Mouse (Mus musculus): ENCODE results near the gene Nrxn2. TPM values are rescaled to one million over a fixed set of nuclear protein-coding genes. Genes with fewer than 3 reads are reported as not detected.

Gene Nrxn2
- total RNA-seq, 2 experiments from 2014 or later: 399 to 414 TPM

GRCm38 (mm10) chr19:6519483-6519882 lies 101.0 kb downstream of the Nrxn2 start:
- no peak for DNase-seq

- DNase-seq: no peak
These were observed 103.1 kb downstream of the Nrxn2 start for GRCm38 (mm10) chr19:6521630-6522029.

DNA sequence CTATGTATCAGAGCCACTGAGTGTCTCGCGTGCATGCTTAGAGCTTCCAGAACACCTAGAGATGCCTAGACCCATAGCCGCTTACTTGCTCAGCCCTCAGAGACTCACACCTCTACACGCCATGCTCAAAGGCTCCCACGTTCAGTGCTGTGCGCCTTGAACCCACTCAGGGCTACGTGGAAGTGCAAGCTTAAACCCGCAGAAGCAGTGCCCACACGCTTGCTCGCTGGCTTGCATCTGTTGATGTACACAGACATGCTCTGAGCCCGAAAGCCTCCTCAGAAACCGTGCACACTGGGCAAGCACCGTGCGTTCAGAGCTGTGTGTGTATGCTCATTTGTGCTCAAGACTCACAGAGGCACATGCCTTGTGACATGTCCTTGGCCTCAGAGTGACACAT lies 103.8 kb downstream of the Nrxn2 start:
- DNase-seq: no peak

- DNase-seq: no peak
These were observed 106.5 kb downstream of the Nrxn2 start for GRCm38 (mm10) chr19:6525023-6525422.

DNA sequence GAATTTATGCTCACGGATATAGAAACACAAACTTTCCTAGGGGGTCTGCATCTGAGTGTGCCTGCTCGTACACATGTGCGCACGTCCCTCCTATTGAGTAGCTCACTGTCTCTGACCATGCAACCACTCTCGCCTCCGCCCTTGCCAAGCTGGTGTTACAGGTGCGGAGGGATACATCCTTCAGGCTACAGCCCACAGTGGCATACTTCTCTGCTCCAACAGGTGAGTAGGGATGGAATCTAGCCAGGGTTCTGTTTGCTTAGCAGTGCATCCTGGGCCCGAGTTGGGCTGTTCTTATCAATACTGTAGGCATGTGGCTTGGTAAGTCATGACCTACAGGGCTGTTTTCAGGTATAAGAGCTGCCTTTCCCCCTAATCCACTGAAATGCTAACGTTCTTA lies 107.5 kb downstream of the Nrxn2 start:
- no peak for DNase-seq

- DNase-seq: no peak
These were observed 108.9 kb downstream of the Nrxn2 start for GRCm38 (mm10) chr19:6527439-6527838.

DNA sequence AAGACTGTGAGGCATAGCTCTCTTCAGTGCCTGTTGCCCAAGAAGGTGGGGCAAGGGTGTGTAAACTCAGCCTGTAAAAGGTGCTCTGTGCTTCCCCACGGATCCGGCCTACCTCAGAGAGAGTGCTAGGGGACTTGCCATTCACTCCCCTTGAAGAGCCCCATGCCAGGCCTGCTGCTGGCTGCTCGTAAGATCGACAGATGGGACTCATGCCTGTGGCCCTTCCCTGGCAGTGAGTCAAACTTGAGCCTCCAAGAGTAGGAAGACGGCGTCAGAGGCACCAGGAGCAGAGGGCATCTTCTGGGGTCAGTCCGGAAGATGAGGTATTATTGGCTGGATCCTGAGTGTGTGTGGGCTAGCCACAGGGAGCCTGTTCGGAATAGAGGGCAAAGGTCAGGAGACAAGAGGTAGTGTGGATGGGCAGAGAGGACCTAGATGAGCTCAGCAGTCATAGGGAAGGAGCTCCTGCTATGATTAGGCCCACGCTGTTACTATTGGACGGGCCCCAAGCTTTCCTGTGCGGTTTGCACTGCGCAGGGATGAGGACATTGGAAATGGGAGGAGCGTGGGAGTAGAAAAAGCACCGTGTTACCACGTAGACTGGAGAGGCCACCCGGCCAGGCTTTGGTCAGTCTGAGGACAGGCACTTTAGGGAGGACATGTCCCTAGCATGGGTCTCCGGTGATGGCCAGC lies 109.5 kb downstream of the Nrxn2 start:
- DNase-seq: no peak

DNA sequence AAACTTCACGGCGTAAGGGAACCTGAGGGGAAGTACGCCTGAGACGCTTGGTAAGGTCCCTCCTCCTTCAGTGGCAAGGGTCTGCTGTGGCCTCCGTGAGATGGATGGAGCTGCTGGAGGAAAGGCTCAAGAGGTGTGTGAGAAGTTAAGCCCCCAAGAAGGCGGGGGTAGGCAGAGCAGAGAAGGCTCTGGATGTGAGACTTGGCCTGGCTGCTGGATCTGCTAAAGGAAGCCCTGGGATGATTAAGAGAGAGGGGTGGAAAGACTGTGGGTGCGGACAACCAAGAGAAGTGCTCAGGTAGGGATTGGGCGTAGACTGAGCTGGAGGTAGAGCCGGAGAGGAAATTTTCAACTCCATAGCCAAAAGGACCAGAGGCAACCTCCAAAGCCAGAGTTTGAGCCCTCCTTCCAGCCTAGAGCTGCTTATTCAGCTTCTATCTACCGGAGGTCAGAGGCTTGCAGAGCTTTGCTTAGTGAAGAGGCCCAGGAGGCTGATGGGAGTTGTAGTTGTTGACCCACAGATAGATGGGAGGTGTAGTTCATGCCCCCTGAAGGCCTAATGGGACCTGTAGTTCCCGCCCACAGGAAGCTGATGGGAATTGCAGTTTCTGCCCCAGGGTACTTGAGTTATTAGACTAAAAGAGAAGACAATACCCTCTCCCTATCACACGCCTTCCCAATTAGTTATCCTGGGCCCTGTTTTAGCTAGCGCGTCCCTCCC lies 110.9 kb downstream of the Nrxn2 start:
- no peak for DNase-seq

DNA sequence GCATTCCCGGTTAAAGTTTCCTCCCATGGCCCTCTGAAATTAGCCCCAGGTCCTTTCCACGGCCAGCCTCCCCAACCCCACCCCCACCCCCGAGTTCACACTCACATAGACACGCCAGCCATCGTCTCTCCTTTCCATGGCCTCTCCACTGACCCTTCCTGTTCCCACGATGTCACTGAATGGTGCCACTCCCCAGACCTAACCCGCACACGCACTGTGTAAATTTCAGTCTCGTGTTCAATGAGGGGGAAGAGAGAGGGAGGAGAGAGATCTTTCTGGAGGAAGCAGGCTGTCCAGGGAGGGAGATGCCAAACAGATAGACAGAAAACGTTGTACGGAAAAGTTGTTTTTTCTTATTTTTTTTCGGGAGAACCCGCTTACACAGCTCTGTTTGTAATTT lies 111.8 kb downstream of the Nrxn2 start:
- no peak for DNase-seq

DNA sequence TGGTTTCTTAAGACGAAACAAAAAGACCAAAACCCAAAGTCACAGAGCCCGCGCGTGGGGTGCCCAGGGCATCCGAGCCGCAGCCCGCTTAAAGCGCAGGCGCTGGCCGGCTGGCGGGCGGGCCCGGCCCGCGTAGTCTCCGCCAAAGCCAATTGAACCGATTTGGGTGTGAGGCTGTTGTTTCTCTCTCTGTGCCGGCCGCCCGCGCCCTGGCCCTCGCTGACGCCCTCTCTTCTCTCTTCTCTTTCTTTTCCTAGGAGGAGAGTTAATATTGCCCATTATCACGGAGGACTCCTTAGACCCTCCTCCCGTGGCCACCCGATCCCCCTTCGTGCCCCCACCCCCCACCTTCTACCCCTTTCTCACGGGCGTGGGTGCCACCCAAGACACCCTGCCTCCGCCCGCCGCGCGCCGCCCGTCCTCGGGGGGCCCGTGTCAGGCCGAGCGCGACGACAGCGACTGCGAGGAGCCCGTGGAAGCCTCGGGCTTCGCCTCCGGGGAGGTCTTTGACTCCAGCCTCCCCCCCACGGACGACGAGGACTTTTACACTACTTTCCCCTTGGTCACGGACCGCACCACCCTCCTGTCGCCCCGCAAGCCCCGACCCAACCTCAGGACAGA lies 112.6 kb downstream of the Nrxn2 start:
- no peak for DNase-seq

DNA sequence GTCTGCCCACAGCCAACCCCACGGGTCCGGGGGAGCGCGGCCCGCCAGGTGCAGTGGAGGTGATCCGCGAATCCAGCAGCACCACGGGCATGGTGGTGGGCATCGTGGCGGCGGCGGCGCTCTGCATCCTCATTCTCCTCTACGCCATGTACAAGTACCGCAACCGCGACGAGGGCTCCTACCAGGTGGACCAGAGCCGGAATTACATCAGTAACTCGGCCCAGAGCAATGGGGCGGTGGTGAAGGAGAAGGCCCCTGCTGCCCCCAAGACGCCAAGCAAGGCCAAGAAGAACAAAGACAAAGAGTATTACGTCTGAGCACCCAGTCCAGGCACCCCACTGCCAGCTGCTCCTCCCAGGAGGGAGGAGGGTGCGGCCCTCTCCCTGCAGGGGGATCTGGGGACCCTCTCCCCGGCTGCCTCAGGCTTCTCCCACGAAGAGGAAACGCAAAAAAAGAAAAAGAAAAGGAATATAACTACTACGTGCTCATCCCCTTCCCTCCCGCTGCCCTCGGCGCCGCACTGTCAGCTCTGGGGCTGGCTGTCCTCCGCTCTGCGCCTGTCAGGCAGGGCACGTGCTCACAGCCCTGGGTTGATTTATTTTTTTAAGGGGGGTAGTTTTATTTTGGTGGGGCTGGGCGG lies 113.4 kb downstream of the Nrxn2 start:
- DNase-seq: no peak

DNA sequence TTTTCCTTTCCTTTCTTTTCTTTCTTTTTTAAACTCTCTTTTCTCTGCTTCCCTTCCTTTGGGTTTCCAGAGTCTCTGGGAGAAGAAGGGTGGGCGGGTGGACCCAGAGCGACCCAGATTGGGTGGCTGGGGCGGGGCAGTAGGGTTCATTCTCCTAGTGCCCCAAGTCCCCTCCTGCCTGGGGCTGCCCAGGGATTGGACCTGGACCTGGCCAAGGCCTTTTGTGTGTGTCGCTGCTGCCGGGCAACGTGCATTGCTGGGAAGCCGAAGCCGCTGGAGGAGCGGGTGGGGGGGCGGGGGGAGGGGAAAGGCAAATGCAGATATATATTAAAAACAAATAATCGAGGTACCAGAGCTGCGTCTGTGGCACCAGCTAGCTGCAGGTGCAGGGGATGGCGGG lies 114.1 kb downstream of the Nrxn2 start:
- no peak for DNase-seq

DNA sequence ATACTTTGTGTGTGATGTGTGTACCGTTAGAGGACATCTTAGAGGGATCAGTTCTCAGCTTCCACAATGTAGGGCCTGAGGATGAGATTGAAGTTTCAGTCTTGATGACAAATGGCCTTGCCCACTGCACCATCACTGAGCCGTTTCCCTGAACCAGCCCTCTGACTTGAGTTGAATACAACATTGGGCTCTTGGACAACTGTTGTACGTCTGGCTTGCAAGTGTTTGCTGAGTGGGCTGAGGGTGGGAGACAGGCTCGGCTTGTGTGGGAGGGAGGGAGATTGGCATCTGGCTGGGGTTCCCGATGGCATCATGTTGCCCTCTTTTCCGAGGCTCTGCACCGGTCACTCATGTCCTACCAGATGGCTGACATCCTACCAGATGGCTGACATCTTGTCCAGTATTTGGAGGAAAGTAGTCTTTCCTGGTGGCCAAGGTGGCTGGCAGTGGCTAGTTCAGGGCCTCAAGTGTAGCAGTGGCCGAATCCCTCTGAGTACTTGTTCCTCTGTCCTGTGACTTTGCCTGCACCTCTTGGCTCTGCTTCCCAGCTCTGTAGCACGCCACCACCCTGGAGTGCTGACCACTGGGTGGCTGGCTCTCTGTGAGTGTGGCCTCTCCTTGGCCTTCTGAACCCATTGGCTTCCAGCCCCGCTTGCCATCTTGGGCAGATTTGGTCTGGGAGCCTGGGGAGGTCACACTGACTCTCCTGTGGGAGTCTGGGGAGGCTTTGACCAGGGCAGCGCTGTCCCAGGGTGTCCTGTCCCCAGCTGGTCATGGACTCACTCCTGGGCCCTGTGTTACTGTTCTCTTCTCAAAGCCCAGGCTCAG lies 115.0 kb downstream of the Nrxn2 start:
- DNase-seq: no peak

DNA sequence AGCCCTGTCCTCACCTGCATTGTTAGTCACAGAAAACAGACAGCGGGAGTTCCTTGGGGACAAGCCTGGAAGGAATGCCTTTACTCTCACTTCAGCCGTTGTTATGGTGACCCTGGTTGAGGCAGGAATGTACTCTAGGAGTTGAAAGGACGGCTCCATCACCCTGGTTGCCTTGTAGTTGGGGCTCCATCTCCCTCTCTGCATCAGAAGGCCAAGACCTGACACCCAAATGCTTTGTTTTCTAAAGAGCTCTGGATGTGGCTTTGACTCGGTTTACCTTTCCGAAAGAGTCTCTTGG lies 115.5 kb downstream of the Nrxn2 start:
- no peak for DNase-seq

DNA sequence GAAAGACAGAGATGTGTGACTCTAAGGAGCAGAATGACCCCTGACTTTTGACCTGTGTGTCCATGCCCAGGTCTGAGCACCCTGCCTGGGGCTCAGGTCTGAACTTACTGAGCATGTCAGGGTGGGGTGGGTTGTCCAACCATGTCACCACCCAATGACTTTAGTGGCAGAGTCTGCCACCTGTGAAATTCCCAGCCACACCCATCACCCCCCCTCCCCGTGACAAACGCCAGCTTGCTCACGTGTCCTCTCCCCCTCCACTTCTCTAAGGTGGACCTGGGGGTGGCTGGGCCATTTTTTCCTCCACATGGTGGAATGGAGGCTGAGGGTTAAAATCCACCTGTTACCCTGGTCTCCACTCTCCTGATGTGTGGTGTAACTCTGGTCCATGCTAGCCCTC lies 117.7 kb downstream of the Nrxn2 start:
- no peak for DNase-seq

DNA sequence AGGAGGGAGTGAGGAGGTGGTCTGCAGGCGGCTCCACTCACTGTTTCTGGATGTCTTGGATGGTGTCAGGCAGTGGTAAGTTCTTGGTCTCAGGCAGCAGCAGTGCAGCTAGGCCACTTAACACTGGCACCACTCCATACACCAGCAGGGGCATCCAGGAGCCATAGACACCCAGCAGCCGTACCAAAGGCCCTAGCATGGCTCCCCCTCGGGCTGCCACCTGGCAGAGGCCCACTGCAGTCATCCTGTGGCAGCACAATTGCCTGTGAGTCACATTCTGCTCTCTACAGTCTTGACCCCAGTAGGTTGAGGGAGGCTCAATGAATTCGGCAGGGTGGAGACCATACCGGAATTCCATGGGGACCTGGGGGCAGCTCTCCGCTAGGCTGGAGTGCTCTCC lies 118.2 kb downstream of the Nrxn2 start:
- no peak for DNase-seq

DNA sequence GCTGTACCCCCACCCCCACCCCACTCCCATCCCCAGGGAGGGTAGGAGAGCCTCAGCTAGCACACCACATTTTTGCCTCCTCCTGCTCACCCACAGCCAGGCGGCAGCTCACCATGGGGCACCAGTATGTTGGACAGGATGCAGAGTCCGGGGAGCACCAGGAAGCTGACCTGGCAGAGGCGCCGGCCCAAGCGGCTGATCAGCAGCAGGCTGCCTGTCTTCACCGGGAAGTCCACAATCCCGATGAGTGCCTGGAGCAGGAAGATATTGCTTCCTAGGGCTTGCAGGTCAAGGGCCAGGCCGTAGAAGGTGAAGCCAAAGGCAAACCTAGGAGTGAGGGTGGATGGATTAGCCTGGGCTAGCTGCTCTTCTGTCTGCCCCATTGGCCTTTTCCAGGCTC lies 119.0 kb downstream of the Nrxn2 start:
- DNase-seq: no peak

GRCm38 (mm10) chr19:6538546-6538945 lies 120.0 kb downstream of the Nrxn2 start:
- no peak for DNase-seq

GRCm38 (mm10) chr19:6539592-6539991 lies 121.1 kb downstream of the Nrxn2 start:
- DNase-seq: no peak

- no peak for DNase-seq
These were observed 121.7 kb downstream of the Nrxn2 start for GRCm38 (mm10) chr19:6540191-6540590.

DNA sequence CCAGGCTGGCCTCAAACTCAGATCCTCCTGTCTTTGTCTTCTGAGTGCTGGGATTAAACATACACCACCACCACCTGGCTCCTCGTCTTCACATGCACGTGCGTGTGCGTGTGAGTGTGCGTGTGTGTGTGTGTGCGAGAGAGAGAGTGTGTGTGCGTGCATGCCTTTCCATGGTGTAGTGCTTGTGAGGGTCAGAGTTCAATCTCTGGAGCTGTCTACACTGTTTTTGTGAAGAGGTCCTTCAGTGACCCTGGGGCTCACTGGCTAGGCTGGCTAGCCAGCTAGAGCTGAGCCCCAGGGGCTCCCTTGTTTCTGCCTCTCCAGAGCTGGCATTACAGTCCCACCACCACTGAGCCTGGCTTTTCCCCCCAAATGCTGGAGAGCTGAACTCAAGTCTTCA lies 123.0 kb downstream of the Nrxn2 start:
- no peak for DNase-seq

DNA sequence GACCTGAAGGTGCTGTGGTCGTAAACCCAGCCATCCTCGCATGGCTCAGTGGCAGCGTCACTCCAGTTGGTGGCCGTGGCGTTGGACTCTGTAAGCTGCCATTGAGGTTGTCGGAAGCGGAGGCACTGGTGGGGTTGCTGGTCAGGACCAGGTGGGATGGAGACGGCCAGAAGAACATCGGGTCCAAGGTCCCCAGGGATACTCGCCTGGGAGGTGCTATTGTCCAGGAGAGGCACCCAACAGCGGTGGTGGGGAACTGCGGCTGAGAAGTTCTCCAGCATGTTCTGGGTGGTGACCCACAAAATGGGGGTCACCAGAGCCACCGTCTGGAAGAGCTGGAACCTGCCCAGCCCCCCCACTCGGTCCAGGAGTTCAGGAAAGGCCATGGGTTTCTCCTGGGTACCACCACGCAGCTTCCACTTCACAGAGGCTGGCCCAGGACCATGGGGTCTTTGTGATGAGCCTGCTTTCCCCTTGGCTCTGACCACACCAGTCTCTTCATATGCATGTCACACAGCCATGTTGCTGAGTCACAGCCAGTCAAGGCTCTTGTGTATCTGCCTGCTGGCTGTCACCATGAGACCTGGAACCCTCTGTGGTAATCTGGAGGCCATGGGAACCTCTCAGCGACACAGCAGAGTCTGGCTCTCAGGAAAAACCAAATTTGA lies 124.0 kb downstream of the Nrxn2 start, which contains the start of gene Slc22a12:
Gene Slc22a12, minus strand, starts transcription at position 666 of the 668 bp plus-strand sequence.
- no peak for DNase-seq

All from layer of hippocampus, postnatal 36 days (tissue).